Mouse (Mus musculus): ENCODE measurements around the gene Gm45234. TPM values are rescaled to one million over a fixed set of nuclear protein-coding genes. Genes with fewer than 3 reads are reported as not detected.

Gm45234 gene
- total RNA-seq, 1 experiment from 2014 or later, result not detected

DNA sequence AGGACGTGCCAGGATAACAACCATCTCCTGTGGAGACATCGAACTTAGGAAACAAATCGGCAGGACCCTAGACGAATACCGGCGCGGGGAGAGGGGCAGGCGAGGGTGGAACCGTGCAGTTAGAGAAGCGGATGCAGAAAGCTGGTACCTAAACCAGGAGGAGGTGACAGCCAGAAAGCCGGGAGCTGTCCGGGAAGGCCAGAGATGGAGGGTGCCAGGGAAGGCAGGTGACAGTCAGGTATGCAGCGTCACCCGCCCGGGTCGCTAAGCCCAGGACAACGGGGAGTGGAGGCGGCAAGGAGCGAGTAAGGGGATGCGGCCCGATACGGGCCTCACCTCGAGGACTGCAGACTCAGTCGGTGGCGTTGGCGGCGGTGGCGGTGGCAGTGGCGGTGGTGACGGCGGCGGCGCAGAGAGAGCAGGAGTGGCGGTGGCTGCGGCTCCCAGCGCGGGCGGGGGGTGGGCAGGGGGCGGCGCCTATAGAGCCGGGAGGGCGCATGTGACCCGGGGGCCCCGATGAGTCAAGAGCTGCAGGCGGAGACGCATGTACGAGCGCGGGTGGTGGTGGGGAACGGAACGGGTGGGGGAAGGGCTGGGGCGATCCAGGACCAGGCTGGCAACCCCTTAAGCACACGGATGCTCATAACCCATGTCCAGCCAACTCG is 13.4 kb upstream of the Gm45234 start, which contains the start of gene Eno2:
Gene Eno2 (minus strand): TSS at position 573 of the 665 bp plus-strand sequence.
- ATAC-seq (replicated peaks in 1 of 2; ENCODE audit: insufficient read depth in 1 of 2, low FRiP score in 2 of 2, low TSS enrichment in 1 of 2, low read depth in 1 of 2, poor library complexity in 2 of 2, severe bottlenecking in 2 of 2), result peak; percentile 34 to 59; a peak in 3 of 4 replicates

DNA sequence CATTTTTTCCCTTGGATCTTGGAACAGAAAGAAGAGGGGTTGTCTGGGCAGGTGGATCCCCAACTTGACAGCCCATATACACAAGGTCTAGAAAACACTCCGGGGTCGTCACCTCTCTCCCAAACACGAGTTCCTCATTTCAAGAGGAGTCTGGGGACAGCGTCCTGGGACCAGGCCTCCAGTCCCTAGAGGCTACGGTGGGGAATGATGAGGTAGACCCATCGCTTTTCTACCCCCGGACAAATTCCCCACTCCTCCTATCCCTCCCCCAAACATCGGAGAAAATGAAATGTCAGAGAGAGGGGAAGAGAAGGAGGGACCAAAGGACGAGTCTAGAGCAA is 12.9 kb upstream of the Gm45234 start:
- peak; percentile 47 to 74 for ATAC-seq (replicated peaks in 1 of 2; ENCODE audit: insufficient read depth in 1 of 2, low FRiP score in 2 of 2, low TSS enrichment in 1 of 2, low read depth in 1 of 2, poor library complexity in 2 of 2, severe bottlenecking in 2 of 2)

DNA sequence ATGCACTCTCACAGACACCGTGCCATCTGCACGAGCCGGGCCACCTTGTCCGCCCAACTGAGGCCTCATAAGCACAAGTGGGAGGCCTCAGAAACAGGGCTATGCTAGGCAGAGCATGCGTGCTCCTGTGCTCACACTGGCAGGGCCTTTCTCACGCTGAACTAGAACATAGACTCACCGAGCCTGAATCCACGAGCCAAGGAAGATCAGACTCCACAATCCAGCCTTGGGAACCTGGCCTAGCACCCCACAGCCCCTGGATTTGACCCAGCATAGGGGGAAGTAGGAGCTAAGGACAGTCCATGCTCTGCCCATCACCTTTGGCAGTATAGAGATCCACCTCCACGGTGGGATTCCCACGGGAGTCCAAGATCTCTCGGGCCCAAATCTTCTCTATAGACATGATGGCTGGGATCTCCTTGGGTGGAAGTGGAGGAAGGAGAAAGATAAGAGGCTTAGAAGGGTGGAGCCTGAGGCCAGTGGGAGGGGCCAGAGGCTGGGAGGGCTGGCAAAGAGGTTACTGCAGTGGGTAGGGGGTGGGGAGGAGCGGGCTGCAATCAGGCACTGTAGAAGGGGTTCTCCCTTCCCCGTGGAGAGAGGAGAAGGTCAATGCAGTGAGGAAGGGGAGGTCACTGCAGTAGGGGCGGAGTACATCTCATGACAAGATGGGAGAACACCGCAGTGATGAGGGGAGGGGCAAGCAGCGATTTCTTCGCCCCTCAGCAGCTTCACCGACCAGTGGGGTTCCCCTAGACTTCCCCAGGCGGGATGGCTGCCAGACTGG is 12.3 kb upstream of the Gm45234 start:
- 0 out of 4 replicates have a peak, but pooled peaks of 1 of the 2 experiments have one; percentile 8 for ATAC-seq (replicated peaks in 1 of 2; ENCODE audit: insufficient read depth in 1 of 2, low FRiP score in 2 of 2, low TSS enrichment in 1 of 2, low read depth in 1 of 2, poor library complexity in 2 of 2, severe bottlenecking in 2 of 2)

DNA sequence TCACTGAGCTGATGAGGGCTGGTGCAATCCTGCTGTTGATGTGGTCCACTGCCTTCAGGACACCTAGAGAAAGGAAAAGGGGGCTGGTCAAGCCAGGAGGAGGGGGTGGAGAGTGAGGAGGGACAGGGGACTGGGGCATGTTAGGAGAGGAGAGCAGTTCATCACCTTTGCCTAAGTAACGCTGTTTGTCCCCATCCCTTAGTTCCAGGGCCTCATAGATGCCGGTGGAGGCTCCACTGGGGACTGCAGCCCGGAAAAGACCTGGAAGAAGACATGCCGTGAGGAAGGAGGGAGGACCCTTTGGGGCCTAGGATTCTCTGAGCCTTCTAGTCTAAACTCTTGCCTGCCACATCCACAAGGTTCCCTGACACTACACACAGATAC is 11.7 kb upstream of the Gm45234 start:
- ATAC-seq (replicated peaks in 1 of 2; ENCODE audit: insufficient read depth in 1 of 2, low FRiP score in 2 of 2, low TSS enrichment in 1 of 2, low read depth in 1 of 2, poor library complexity in 2 of 2, severe bottlenecking in 2 of 2), result no peak

DNA sequence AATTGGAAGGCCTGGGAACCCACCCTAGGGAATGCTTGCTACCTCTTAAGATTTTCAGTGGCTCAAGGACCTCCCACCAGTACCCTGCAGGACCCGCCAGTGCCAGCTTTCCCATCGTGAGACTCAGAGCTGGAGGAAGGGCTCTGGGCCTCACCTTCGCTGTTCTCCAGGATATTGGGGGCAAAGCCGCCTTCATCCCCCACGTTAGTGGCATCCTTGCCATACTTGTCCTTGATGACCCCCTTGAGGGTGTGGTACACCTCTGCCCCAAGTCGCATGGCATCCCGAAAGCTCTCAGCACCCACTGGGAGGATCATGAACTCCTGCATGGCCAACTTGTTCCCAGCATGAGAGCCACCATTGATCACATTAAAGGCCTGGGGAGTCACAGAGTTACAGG is 10.1 kb upstream of the Gm45234 start:
- ATAC-seq (replicated peaks in 1 of 2; ENCODE audit: insufficient read depth in 1 of 2, low FRiP score in 2 of 2, low TSS enrichment in 1 of 2, low read depth in 1 of 2, poor library complexity in 2 of 2, severe bottlenecking in 2 of 2), result no peak

DNA sequence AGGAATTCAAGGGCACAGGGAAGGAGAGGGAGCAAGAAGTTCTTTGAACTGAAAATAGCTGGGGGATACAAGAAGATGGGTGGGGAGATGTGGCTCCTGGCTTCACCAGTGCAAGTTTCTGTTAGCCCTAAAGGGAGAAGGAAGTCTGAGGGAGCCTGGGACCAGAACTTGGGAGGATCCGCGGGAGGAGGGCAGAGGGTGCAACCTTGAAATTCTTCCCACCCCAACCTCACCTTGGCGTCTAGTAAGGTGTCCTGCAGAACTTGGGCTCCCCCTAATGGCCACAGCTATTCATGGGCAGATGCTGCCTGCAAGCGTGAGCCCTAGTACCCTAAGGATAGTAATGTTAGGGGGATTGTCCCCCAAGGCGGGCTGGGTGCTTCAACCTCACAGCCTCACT is 3.4 kb upstream of the Gm45234 start:
- ATAC-seq (replicated peaks in 1 of 2; ENCODE audit: insufficient read depth in 1 of 2, low FRiP score in 2 of 2, low TSS enrichment in 1 of 2, low read depth in 1 of 2, poor library complexity in 2 of 2, severe bottlenecking in 2 of 2), result peak; percentile 81 to 82

DNA sequence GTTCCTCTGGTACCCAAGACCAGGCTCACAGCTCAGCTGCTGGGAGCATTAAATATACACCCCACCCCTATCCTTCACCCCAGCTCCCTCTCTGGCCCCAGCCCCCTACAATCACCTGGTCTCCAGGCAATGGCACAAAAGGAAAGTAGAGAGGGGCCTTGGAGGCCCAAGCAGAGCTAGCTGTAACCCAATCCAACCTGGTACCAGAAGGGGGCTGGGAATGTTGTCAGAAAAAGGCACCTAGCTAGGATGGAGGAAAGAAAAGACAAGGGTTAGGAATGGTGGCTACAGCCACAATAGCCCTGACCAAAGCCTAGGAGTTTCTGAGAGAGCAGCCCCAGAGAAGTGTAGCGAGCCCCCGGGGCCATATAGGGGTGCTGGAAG is 3.0 kb upstream of the Gm45234 start:
- ATAC-seq (replicated peaks in 1 of 2; ENCODE audit: insufficient read depth in 1 of 2, low FRiP score in 2 of 2, low TSS enrichment in 1 of 2, low read depth in 1 of 2, poor library complexity in 2 of 2, severe bottlenecking in 2 of 2), result no peak

DNA sequence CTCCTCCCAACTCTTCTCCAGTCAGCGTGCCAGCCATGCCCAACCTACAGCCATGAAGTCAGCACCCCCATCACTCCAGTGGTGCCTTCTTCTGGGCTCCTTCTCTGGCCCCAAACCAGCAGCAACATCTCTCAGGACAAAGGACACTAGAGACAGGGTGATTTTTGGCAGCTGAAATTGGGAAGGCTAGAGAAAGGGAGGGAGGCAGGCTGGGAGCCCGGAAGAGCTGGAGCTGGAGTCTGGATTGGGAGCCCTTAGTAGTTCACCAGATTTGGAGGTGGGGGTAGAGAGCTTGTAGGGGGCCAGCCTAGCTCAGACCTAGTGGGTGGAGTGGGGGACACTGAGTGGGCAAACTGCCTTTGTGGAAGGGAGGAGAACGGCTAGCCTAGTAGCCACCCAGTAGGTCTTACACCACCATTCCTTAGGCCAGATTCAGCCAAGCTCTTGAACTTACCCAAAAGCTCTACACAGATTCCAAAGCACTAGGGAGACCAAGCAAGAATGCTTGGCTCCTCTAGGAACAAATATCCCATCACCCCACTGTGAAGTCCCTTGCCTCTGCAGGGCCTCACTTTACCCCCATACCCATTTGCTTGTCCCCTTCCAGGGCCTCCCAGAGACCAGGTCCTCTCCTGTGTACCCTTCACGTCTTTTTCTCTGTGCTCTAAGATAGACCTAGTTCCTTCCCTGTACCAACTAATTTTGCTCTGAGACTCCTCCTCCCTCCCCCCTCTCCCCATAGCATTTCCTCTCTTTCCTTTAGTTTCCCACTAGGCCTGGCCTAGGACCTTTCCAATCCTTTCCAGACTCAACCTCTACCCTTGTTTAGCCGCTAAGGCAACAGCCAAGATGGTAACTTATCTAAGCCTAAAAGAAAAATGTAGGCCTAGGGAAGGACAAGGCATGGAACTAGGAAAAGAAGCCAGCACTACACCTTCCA is 2.4 kb upstream of the Gm45234 start:
- ATAC-seq (replicated peaks in 1 of 2; ENCODE audit: insufficient read depth in 1 of 2, low FRiP score in 2 of 2, low TSS enrichment in 1 of 2, low read depth in 1 of 2, poor library complexity in 2 of 2, severe bottlenecking in 2 of 2), result no peak

DNA sequence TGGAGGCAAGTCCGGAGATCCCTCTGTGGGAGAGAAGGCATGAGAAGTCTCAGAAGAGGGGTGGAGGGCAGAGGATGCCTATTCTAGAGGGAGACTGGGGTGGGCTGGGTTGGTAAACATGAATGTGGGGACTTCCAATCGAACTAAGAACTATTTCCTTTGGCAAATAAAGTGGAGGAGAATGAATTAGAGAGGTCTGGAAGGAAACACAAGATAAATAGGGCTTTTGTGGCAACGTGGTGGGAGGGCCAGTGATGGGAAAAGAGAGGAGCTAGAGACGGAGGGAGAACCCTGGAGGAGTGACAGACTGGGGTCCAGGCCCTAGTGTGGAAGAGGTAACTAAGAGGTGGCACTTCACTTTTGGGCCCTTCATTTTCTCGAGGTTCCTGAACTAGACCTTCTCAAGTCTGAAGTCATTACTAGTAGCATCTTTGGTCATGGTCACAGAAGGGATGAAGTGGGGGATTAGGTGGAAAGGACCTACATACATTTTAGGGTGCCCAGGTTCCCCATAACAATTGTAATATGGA is 1.6 kb upstream of the Gm45234 start:
- no peak for ATAC-seq (replicated peaks in 1 of 2; ENCODE audit: insufficient read depth in 1 of 2, low FRiP score in 2 of 2, low TSS enrichment in 1 of 2, low read depth in 1 of 2, poor library complexity in 2 of 2, severe bottlenecking in 2 of 2)

DNA sequence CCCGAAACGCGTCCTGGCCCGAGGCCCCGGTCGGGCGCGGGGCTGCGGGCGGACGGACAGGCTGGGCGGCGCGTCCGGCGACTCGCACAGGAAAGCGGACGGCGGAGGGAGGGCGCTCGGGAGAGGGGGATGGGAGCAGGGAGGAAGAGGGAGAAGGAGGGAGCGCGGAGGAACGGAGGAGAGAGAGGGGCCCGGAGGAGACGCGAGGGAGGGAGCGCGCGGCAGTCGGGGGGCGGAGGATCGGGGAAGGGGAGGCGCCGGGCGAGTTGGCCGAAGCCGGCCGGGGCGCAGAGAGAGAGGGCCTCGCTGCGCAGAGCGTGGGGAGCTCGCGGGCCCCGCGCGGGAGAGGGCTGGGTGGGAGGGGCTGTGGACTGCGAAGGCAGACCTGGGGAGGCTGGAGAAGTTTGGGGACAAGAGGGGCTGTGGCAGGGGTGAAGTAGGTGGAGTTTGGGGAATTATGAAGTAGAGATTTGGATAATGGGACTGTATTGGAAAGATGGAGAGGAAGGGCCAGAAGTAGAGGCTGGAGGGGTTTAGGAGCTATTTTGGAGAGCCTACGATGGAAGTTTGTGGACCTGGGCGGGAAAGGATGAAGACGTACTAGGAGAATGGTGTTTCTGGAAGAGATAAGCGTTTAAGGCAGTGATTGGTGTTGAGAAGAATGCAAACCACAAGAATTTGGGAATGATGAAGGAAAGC is 980 bp upstream of the Gm45234 start:
- ATAC-seq (replicated peaks in 1 of 2; ENCODE audit: insufficient read depth in 1 of 2, low FRiP score in 2 of 2, low TSS enrichment in 1 of 2, low read depth in 1 of 2, poor library complexity in 2 of 2, severe bottlenecking in 2 of 2), result peak in 1 of 2 experiments; percentile 31; a peak in 3 of 4 replicates

DNA sequence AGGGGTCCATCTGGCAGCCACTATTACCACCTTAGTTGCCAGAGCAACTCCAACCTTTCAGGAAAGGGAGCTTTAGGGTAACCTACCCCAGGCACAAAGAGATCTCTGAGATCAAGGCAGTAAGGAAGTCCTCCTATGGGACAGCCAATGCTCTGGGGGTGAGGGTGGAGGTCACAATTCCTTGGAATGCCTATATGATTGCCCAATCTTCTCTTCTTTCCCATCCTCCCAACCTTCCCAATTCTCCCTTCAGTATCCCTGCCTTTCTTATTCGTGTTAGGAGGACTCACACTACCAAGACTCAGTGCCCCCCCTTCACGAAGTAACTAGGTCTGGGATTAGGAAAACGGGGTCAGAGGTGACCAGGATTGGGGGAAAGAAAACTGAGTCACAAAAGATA is 515 bp downstream of the Gm45234 start:
- ATAC-seq (replicated peaks in 1 of 2; ENCODE audit: insufficient read depth in 1 of 2, low FRiP score in 2 of 2, low TSS enrichment in 1 of 2, low read depth in 1 of 2, poor library complexity in 2 of 2, severe bottlenecking in 2 of 2), result no peak

DNA sequence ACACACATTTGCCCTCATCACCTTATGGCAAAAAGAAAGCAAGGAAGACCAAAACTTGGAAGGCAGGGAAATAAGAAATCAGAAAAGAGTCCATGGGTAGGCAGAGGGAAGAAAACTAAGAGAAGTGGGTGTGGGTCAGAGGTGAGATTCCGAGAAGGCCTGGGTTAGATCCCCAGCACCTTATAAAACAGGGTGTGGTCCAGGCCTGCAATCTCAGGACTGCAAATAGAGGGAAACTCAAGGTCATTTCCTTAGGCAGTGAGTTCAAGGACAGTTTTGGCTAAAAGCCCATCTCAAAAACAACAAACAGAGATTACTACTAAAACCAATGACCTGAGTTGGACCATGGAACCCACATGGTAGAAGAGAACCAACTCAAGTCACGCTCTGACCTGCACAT is 2.0 kb downstream of the Gm45234 start:
- ATAC-seq (replicated peaks in 1 of 2; ENCODE audit: insufficient read depth in 1 of 2, low FRiP score in 2 of 2, low TSS enrichment in 1 of 2, low read depth in 1 of 2, poor library complexity in 2 of 2, severe bottlenecking in 2 of 2), result no peak

DNA sequence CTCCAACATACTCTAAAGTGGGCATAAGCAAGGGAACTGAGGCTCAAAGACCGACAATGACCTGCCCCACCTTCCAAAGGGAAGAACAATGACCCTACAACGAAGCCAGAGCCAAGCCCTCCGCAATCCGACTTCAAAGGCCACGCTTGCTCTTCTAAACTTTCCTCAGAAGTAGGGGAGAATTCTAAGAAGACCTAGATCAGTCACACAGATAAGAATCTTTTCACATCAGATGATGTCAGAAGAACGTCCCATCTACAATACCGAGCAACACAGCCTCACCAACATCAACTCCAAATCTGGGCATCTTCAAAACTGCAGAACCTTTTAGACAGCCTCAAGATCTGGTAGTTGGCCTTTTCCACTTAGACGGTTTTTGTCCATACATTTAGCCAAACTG is 5.4 kb downstream of the Gm45234 start:
- no peak for ATAC-seq (replicated peaks in 1 of 2; ENCODE audit: insufficient read depth in 1 of 2, low FRiP score in 2 of 2, low TSS enrichment in 1 of 2, low read depth in 1 of 2, poor library complexity in 2 of 2, severe bottlenecking in 2 of 2)

DNA sequence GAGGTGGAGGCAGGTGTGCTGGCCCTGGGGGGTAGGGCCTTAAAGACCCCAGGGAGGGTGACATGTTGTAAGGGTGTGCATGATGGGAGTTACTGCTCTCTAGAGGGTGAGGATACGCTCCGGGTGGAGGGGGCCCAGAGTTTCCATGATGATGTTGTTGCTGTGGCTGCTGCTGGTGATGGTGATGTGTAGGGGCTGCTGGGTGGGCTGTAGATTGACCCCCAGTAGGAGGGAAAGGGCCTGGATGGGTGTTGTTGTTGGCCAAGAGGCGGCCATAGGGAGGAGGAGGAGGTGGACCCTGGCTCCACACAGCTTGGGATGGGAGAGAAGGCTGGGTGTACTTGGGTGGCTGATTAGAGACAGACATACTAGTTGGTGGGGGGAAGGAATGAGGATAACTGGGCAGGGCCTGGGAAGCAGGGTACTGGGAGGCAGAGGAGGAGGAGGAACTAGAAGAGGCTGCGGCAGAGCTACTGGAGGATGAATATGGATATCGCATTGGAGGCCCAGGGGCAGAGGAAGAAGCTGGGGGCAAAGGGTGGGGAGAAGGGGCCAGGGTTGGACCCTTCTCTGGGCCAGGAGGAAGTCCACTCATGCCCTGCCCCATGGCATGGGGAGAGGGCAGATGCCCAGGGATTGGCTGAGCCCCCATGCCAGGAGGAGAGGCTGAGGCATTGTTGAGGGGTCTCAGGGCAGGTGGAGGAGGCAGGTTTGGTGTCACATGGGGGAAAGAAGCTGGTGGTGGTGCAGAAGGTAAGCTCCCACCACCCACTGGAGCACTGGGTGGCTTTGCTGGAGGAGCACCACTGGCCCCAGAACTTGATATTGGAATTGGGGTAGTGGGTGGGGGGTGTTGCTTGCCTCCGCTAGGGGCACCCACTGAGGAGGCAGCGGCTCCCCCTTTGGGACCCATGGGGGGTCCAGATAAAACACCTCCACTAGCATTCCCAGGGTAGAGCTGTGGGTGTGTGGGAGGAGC is 8.9 kb downstream of the Gm45234 start:
- no peak for ATAC-seq (replicated peaks in 1 of 2; ENCODE audit: insufficient read depth in 1 of 2, low FRiP score in 2 of 2, low TSS enrichment in 1 of 2, low read depth in 1 of 2, poor library complexity in 2 of 2, severe bottlenecking in 2 of 2)

DNA sequence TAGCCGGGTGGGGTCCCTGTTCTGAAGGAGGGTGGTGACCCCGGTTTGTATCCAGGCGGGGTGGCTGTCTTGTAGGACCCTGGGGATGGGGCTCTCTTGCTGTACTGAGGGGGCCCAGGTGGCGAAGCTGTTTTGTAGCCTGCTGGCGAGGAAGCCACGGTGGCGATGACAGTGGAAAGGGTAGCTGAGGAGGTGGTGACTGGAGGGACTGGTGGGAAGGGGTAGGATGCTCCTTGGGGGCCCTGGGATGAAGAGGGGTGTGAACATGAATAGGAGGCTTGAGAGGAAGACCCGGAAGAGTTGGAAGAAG is 9.6 kb downstream of the Gm45234 start:
- no peak for ATAC-seq (replicated peaks in 1 of 2; ENCODE audit: insufficient read depth in 1 of 2, low FRiP score in 2 of 2, low TSS enrichment in 1 of 2, low read depth in 1 of 2, poor library complexity in 2 of 2, severe bottlenecking in 2 of 2)

Data from hematopoietic stem cell, adult 5-6 weeks (primary cell).